21 mouse cellular contexts compared by ENCODE assay signal in the genomic region with DNA sequence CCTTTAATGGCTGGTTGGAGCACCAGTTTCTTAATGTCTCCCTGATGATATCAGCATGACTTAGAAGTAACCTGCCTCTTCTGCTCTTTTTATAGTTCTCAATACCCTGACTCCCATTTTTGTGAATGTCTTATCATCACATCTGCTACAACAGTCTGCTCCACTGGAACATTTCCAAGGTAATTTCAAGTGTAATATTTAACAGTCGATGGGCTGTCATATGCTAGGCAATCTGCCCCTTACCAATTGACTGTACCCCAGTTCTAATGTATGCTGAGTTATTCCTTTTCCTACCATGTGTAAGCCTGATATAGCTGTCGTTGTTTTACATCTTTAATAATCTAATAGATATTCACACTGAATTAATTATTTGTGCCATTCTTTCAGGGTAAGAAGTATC.
DNase-seq lines count a peak whose midpoint lies in the region; ATAC-seq and TF ChIP-seq lines count a peak whose summit lies in the region.
"Had no signal": no experiment of that assay in that cellular context is flagged by ENCODE, and none has a peak within 500 bp of the region (broad histone marks: within the 10 kb centered on the region; RNA-seq: fewer than 3 reads in every experiment).

No protein-coding gene starts in this region.

- DNase-seq in cerebellum, postnatal 10 days = peak; percentile 19 to 23
- DNase-seq in cerebellum, postnatal 36 days = no peak
- DNase-seq in hindbrain, embryonic 14.5 days (ENCODE audit: low spot score) = no peak
- DNase-seq in midbrain, postnatal 0 days (ENCODE audit: low spot score) = peak; percentile 11
- DNase-seq in midbrain, embryonic 11.5 days (ENCODE audit: low spot score, missing footprints) = no peak
- DNase-seq in lung, postnatal 36 days = no peak
- DNase-seq: adrenal gland, postnatal 10 days; B cell, adult 2 months; cerebellum, adult 11 months; cerebellum, adult 8-10 months; cerebellum, postnatal 25 days; gastrocnemius, postnatal 25 days; kidney, adult 18-20 months had no signal

- no peak overlapping the region for H3K4me3 ChIP-seq in hindbrain, embryonic 13.5 days
- H3K4me3 ChIP-seq in hindbrain, embryonic 14.5 days (replicated peaks; ENCODE audit: low read length) = no peak overlapping the region
- H3K4me3 ChIP-seq in midbrain, postnatal 0 days (ENCODE audit: low read depth, low read length) = no peak overlapping the region
- H3K4me3 ChIP-seq in midbrain, embryonic 11.5 days (ENCODE audit: low read depth, low read length) = no peak overlapping the region
- no peak overlapping the region for H3K4me3 ChIP-seq in forebrain, embryonic 16.5 days (replicated peaks; ENCODE audit: low read length)
- H3K4me3 ChIP-seq: embryonic facial prominence, embryonic 13.5 days; heart, embryonic 12.5 days; hindbrain, embryonic 10.5 days; intestine, embryonic 15.5 days had no signal

- no peaks in the 10 kb centered on the region for H3K4me1 ChIP-seq in hindbrain, embryonic 13.5 days (replicated peaks)
- no peaks in the 10 kb centered on the region for H3K4me1 ChIP-seq in hindbrain, embryonic 14.5 days (replicated peaks; ENCODE audit: control insufficient read depth, insufficient read depth, low read length)
- H3K4me1 ChIP-seq in midbrain, postnatal 0 days (ENCODE audit: insufficient read depth, low read length) = no peaks in the 10 kb centered on the region
- H3K4me1 ChIP-seq in midbrain, embryonic 11.5 days (ENCODE audit: control insufficient read depth, insufficient read depth, low read length) = no peaks in the 10 kb centered on the region
- H3K4me1 ChIP-seq in forebrain, embryonic 16.5 days (replicated peaks; ENCODE audit: control insufficient read depth, insufficient read depth, low read length) = no peaks in the 10 kb centered on the region
- H3K4me1 ChIP-seq: embryonic facial prominence, embryonic 13.5 days; heart, embryonic 12.5 days; hindbrain, embryonic 10.5 days; intestine, embryonic 15.5 days had no signal

- H3K27me3 ChIP-seq in hindbrain, embryonic 13.5 days = no peaks in the 10 kb centered on the region
- no peaks in the 10 kb centered on the region for H3K27me3 ChIP-seq in hindbrain, embryonic 14.5 days (ENCODE audit: control insufficient read depth, insufficient read depth, low read length)
- H3K27me3 ChIP-seq in midbrain, postnatal 0 days (ENCODE audit: insufficient read depth, low read length) = no peaks in the 10 kb centered on the region
- H3K27me3 ChIP-seq in midbrain, embryonic 11.5 days (ENCODE audit: control insufficient read depth, insufficient read depth, low read length) = no peaks in the 10 kb centered on the region
- H3K27me3 ChIP-seq in forebrain, embryonic 16.5 days (replicated peaks; ENCODE audit: control insufficient read depth, insufficient read depth, low read length) = no peaks in the 10 kb centered on the region
- H3K27me3 ChIP-seq: embryonic facial prominence, embryonic 13.5 days; heart, embryonic 12.5 days; intestine, embryonic 15.5 days had no signal

- WGBS in hindbrain, embryonic 13.5 days = 77% methylated on average over 2 of the region's 2 CpGs
- WGBS in hindbrain, embryonic 14.5 days = 75% methylated on average over 2 of the region's 2 CpGs
- 87% methylated on average over 2 of the region's 2 CpGs for WGBS in midbrain, postnatal 0 days
- 86% methylated on average over 2 of the region's 2 CpGs for WGBS in midbrain, embryonic 11.5 days
- 44% methylated on average over 2 of the region's 2 CpGs for WGBS in forebrain, embryonic 16.5 days

- H3K27ac ChIP-seq in hindbrain, embryonic 13.5 days = no peak overlapping the region
- no peak overlapping the region for H3K27ac ChIP-seq in hindbrain, embryonic 14.5 days
- H3K27ac ChIP-seq in midbrain, postnatal 0 days (ENCODE audit: low read depth, low read length) = no peak overlapping the region
- no peak overlapping the region for H3K27ac ChIP-seq in midbrain, embryonic 11.5 days (ENCODE audit: low read depth, low read length)
- H3K27ac ChIP-seq in forebrain, embryonic 16.5 days (ENCODE audit: low read length) = no peak overlapping the region
- H3K27ac ChIP-seq: embryonic facial prominence, embryonic 13.5 days; hindbrain, embryonic 10.5 days; intestine, embryonic 15.5 days had no signal

- ATAC-seq in hindbrain, embryonic 13.5 days (ENCODE audit: low FRiP score) = peak; percentile 49; the same call in 1 of the 2 replicates
- no peak for ATAC-seq in hindbrain, embryonic 14.5 days (ENCODE audit: low FRiP score)
- ATAC-seq in midbrain, postnatal 0 days (ENCODE audit: low FRiP score) = no peak
- no peak for ATAC-seq in midbrain, embryonic 11.5 days (ENCODE audit: low FRiP score)
- ATAC-seq in forebrain, embryonic 16.5 days = peak; percentile 95
- ATAC-seq: CD4-positive, CD25-positive, alpha-beta regulatory T cell, adult 4 months; intestine, embryonic 15.5 days had no signal

- no peaks in the 10 kb centered on the region for H3K9me3 ChIP-seq in hindbrain, embryonic 13.5 days
- H3K9me3 ChIP-seq in hindbrain, embryonic 14.5 days (ENCODE audit: control insufficient read depth, low read length) = no peaks in the 10 kb centered on the region
- H3K9me3 ChIP-seq in midbrain, postnatal 0 days (ENCODE audit: low read length) = no peaks in the 10 kb centered on the region
- no peaks in the 10 kb centered on the region for H3K9me3 ChIP-seq in midbrain, embryonic 11.5 days (ENCODE audit: control insufficient read depth, low read length)
- H3K9me3 ChIP-seq in forebrain, embryonic 16.5 days (ENCODE audit: control insufficient read depth, low read length) = no peaks in the 10 kb centered on the region
- H3K9me3 ChIP-seq: embryonic facial prominence, embryonic 13.5 days; G1E; heart, embryonic 12.5 days; hindbrain, embryonic 10.5 days; intestine, embryonic 15.5 days had no signal

- H3K36me3 ChIP-seq in hindbrain, embryonic 13.5 days = no peaks in the 10 kb centered on the region
- H3K36me3 ChIP-seq in hindbrain, embryonic 14.5 days (replicated peaks; ENCODE audit: control insufficient read depth, insufficient read depth) = no peaks in the 10 kb centered on the region
- no peaks in the 10 kb centered on the region for H3K36me3 ChIP-seq in midbrain, postnatal 0 days (ENCODE audit: insufficient read depth, low read length)
- no peaks in the 10 kb centered on the region for H3K36me3 ChIP-seq in midbrain, embryonic 11.5 days (ENCODE audit: control insufficient read depth, insufficient read depth, low read length)
- no peaks in the 10 kb centered on the region for H3K36me3 ChIP-seq in forebrain, embryonic 16.5 days (ENCODE audit: control insufficient read depth, insufficient read depth)
- H3K36me3 ChIP-seq: embryonic facial prominence, embryonic 13.5 days; G1E; heart, embryonic 12.5 days; hindbrain, embryonic 10.5 days; intestine, embryonic 15.5 days had no signal

- TF ChIP-seq CTCF in midbrain, postnatal 0 days (IDR thresholded peaks at IDR 0.05) = no peak

- H3K9ac ChIP-seq in hindbrain, embryonic 13.5 days = no peak overlapping the region
- H3K9ac ChIP-seq in hindbrain, embryonic 14.5 days = no peak overlapping the region
- no peak overlapping the region for H3K9ac ChIP-seq in midbrain, postnatal 0 days (replicated peaks; ENCODE audit: low read length, poor library complexity, severe bottlenecking)
- H3K9ac ChIP-seq in midbrain, embryonic 11.5 days (ENCODE audit: low read length) = no peak overlapping the region
- no peak overlapping the region for H3K9ac ChIP-seq in forebrain, embryonic 16.5 days (replicated peaks; ENCODE audit: low read depth, low read length)
- H3K9ac ChIP-seq: embryonic facial prominence, embryonic 13.5 days; heart, embryonic 12.5 days; intestine, embryonic 15.5 days had no signal

- no peak overlapping the region for H3K4me2 ChIP-seq in hindbrain, embryonic 13.5 days
- no peak overlapping the region for H3K4me2 ChIP-seq in hindbrain, embryonic 14.5 days (replicated peaks)
- H3K4me2 ChIP-seq in midbrain, postnatal 0 days (ENCODE audit: low read depth, low read length, poor library complexity, severe bottlenecking) = no peak overlapping the region
- H3K4me2 ChIP-seq in midbrain, embryonic 11.5 days = no peak overlapping the region
- H3K4me2 ChIP-seq in forebrain, embryonic 16.5 days (ENCODE audit: low read length) = no peak overlapping the region
- H3K4me2 ChIP-seq: embryonic facial prominence, embryonic 13.5 days; heart, embryonic 12.5 days; intestine, embryonic 15.5 days had no signal

Comparison
In these comparisons a context has a peak if more than half of its experiments do, and no peak if none do; other contexts are left out.
1. DNase-seq: peak in cerebellum, postnatal 10 days (2 of 2) and midbrain, postnatal 0 days (single experiment); none in cerebellum, postnatal 36 days (0 of 2), hindbrain, embryonic 14.5 days (single experiment), midbrain, embryonic 11.5 days (single experiment) and lung, postnatal 36 days (single experiment).
2. ATAC-seq: peak in hindbrain, embryonic 13.5 days (single experiment) and forebrain, embryonic 16.5 days (single experiment); none in hindbrain, embryonic 14.5 days (single experiment), midbrain, postnatal 0 days (single experiment) and midbrain, embryonic 11.5 days (single experiment).